Mouse (Mus musculus) layer of hippocampus, postnatal 36 days (tissue): ENCODE data around the gene Kcnip2. TPM values are rescaled to one million over a fixed set of nuclear protein-coding genes. Genes with fewer than 3 reads are reported as not detected.

Experiments used
- DNase-seq, 2 experiments: peaks; one replicate each; pipeline ENCODE4 v3.0.0; 2022
- total RNA-seq, 2 experiments: library from RNA; stranded (reverse); gene quantifications; 2 replicates each; pipeline ENCODE4 v1.2.3; 2021

The Kcnip2 gene
- total RNA-seq: 100 to 1,000 TPM; 228 to 229 TPM

DNA sequence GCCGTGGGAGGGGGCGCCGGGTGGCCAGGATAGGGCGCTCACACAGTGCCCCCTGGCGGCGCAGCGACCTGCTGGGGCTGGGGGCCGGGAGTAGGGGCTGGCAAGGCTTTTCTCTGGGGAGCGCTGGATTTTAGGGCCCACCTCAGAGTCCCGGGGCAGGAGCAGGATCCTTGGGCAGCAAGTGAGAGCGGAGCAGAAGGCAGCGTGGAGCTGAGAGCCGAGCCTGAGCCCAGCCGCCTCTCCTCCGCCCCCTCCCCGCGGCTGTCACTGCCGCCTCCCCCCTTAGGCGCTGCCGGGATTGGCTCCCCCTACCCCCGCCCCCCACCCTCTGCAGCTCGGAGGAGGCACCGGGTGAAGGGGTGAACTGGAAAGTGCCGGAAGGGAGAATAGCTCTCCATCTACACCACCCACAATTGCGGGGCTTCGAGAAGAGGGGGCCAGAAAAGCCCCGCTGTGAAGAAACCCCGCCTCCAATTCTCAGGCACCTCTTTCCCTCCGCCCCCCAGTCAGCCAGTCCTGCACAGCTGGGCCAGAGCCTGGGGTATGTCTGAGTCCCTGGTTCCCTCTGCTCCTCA lies at the start of gene Kcnip2:
TSS of gene Kcnip2 (minus strand) at position 231 of the 575 bp plus-strand sequence.
- DNase-seq: peak; percentile 60 to 63

DNA sequence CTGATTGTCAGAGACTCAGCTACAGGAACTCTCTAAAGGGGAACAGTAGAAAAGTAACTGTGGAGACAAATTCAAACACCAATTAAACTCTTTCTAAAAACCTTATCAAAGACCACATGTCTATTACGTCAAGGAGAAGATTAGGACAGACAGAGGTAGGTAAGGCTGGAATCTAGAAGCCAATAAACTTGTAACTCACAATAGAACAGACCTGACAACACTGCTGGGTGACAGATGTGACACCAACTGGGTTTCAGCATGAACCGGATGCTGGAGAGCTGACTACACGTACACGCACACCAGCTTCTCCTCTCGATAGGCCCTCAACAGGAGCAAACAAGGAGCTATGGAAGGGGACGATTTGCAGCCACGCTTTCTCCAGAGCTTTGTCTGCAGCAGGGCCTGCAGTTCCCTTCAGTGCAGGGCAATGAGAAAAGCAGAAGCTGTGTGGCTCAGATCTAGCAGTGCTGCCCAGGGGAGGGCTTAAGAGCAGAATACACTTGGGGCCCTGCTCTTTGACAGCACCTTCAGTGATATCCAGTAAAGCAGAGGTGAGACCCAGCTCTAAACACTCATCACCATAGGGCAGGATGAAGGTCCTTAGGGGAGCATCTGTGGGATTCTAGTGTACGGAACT lies 39.5 kb upstream of the Kcnip2 start:
- no peak for DNase-seq

DNA sequence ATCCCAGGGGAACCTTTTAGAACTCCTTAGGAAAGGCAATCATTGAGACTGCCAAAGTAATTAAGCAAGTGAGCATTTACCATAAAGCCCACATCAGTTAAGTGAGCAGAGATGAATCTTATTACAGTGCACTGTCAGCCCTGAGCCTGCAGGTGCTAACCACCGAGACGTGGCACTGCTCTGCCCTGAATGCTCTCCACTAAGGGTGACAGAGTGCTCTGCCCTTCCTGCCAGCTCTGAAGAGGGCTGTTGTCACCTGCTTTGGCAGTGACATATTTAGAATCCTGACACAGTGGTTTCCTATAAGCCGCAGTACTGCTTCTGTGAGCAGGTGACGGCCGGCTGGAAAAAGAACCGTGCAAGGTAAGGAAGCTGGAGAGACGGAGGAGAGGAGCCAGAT lies 38.7 kb upstream of the Kcnip2 start:
- DNase-seq: no peak

DNA sequence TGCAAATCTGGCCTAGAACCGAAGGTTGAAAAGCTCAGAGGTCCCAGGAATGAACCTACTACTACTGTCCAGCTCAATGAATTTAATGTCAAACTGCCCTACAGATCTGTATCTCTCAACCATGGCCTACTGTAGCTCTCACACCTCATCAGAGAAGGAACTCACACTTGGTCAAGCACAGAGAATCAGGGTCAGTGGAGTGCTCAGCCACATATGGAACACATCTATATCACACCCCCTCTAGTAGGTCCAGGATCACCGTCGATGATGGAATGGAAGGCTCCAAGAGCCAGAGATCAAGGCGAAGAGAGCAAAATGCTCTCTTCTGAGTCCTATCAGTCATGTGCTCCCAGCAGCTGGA lies 31.9 kb upstream of the Kcnip2 start:
- DNase-seq: no peak

DNA sequence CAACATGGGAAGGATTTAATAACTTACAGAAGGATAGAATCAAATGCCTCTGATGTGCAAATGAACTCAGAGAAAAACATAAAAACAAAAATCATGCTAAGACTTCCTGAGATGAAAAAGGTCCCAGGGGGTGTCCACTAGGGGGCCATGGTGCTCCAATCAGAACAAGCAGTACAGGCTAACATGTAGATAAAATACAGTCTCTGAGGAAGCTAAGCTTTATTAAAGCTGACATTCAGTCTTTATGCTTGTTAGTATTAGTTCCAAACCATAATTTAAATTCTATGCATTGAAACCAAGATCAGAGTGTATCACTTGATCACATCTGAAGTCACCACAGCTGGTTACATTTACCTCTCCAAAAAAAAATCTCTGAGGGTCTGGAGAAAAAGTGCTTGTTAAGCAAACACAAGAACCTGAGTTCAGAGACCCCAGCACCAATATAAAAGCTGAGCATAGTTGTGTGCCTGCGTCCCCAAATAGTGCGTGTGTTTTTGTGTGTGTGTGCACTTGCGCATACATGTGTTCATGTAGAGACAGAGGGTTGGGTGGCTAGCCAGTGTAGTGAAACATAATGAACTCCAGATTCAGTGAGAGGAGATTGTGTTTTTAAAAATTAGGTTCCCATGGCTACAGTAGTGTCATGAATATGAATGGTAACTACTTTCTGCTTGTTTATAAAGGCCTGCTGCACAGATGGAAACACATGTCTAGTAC lies 31.3 kb upstream of the Kcnip2 start:
- no peak for DNase-seq

DNA sequence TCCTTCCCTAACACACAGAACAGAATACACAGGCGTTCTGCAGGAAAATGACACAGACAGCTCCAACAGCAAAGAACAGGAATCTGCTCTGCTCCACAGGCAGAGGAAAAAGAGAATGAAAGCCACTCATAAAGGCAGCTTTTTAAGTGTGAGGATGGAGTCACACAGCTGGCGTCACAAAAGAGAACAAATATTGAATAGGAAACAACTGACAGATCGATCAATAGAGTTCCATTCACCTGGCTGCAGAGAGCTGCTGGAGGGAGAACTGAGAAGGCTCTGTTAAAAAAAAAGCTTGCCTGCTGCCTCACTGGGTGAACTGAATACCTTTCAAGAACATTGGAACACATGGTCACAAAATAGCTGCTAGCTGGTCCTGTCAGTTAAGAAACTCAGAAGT lies 28.3 kb upstream of the Kcnip2 start:
- no peak for DNase-seq

DNA sequence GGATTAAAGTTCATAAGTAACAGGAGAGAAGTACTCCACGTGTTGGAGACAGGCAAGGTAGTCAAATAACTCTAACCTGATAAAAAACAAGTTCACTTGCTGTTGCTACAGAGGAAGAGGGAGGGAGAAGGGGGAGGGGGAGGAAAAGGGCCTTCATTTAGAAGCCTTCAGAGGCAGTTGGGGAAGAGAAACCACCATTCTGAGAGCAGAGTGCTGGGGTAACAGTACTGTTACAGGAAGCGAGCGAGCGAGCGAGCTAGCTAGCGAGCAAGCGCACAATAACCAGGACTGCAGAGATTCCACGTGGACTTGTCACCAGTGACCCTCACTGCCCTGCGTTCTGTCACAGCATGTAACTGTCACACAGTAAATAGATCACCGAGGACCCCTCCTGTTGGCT lies 27.6 kb upstream of the Kcnip2 start:
- DNase-seq: no peak

DNA sequence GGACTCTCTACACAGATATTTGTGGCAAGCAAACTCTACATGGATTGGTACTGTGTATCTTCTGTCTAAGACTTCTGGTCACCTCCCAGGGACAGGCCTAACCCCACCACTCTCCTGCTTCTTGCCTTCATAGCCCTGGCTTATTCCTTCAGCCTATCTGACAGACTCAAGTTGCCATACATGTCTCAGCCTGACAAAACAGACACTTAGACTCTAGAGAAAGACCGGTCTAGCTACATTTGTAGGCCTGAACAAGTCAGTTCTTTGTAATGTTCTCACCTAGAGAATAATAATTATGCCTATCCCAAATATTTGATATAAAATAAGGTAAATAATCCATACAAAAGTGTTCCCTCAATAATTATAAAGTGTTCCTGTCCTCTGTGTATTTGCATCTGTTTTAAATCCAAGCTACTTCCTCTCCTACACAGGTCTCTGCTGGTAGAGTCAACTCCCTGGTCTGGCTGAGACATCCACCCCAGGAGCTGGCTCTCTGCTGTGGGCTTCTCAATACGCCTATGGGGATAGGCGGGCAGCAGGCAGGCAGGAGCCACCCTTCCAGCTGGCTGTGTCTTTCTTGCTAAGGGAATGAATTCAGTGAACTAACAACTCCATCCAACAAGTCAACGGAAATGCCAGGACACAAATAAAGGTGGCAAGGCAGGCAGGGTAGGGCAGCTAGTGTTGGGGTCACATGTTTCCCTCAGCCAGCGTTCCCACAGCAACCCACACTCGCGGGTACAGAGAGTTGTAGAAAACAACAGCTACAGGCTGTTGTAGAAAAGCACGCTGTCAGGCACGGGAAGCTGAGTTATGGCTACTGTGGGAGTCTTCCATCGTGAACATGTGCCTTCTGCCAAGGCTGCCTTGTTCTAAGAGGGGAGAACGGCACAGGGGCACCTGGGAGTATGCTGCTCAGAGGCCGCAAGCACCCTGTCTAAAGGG lies 21.5 kb upstream of the Kcnip2 start:
- peak in 1 of 2 experiments; percentile 46 for DNase-seq

DNA sequence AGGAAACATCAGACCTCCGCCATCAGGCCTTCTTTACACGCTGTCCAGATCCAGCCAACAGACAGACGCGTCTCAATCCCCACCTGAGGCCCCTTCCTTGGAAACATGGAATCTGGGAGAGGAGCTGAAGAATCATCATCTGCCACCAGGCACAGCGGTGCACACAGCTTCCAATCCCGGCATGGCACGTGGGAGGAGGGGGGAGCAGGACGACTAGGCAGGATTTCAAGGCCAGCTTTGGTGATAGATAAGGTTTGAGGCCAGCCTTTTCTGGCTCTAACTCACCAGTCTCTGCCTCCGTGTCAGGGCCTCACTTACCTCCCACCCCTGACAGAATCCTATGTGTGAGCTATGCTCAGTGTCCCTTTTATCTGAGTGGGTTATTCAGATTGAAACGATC lies 19.6 kb upstream of the Kcnip2 start:
- no peak for DNase-seq

DNA sequence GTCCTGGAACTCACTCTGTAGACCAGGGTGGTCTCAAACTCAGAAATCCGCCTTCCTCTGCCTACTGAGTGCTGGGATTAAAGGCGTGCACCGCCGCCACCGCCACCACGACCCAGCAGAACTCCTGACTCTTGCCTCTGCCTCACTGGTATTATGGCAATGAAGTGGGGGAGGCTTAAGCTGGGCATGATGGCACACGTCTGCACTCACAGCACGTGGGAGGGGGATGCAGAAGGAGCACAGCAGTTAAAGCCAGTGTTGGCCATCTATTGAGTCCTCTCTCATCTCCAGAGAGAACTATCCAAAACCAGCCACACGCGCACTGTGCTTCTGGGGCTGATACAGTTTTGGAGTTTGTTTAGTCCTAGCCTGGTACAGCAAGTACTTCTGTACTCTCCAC lies 17.8 kb upstream of the Kcnip2 start:
- no peak for DNase-seq

DNA sequence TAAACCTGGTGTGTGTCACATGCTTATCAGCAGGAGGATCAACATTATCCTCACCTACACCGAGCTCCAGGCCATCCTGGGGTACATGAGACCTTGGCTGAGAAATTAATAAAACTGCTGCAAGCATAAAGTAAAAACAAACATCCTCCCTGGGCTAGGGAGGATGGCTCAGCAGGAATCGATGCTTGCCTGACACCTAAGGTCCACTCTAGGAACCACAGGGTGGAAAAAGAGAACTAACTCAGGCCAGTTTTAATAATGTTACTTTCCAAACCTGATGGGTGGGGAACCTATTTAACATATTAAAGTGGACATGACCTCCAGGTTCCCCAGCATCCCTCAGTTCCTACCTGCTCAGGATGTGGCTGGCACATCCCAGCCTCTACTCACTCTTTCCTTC lies 14.8 kb upstream of the Kcnip2 start:
- DNase-seq: no peak

DNA sequence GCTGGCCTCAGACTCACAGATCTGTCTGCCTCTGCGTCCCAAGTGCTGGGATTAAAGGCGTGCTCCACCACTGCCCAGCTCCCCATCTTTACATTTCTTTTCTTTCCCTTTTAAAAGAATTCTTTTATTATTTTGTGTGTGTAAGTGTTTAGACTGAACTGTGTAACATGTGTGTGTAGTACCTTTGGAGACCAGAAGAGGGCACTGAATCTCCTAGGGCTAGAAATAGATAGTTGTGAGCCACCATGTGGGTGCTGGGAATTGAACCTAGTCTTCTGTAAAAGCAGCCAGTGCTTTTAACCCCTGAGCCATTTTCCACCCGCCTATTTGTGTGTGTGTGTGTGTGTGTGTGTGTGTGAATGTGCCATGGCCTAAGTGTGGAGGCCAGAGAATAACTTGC lies 11.9 kb upstream of the Kcnip2 start:
- DNase-seq: no peak

DNA sequence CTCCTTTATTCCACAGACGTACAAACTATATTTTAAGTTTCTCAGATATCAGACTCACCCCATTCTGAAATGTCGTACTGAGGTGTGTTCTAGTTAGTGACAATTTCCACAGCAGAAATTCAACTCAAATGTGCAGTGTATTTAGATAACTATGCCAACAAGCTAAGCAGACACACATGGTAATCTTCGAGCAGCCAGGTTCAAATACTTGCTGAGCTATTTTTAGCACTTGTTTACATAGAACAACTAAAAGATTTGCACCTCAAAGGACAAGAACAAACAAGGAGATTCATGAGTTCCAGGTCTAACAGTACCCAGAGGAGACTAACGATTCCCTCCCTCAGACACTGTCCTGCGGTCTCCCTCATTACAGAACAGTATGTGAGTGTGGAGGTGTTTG lies 11.3 kb upstream of the Kcnip2 start:
- DNase-seq: no peak

DNA sequence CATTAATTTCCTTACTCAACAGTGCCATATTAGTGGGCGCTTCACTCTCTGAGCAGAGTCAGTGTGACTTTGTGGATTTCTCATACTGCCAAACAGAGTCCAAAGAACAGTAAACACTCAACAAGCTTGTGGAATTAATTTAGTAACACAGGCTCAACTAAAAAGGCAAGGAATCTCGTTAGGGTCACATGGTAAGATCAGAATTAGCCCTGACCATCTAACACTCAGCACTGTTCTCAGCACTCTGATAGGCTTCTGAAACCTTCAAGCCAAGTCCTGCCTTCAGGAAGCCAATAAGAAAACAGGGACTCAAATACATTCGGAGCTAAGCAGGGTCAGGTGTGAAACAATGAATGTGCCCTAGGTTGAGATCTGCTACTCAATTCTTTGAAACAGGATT lies 10.3 kb upstream of the Kcnip2 start:
- no peak for DNase-seq

DNA sequence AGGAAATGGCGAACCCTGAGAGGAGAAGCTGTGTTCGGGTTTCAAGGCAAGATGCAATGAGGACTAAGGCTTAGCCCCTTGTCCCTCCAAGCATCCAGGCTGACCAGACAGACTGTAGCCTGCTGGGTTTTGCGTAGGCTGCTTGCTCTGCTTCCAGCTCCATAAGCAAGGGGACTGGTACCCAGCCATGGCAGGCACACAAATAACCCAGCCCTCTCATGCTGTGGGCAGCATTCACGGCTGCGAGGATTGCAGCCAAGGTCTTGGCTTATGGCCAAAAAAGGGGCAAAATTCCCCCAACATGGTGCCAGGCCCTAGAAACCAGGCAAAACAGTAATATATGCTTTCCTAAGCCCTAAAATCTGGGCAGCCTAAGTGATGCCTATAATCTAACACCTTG lies 6.0 kb upstream of the Kcnip2 start:
- DNase-seq: no peak

DNA sequence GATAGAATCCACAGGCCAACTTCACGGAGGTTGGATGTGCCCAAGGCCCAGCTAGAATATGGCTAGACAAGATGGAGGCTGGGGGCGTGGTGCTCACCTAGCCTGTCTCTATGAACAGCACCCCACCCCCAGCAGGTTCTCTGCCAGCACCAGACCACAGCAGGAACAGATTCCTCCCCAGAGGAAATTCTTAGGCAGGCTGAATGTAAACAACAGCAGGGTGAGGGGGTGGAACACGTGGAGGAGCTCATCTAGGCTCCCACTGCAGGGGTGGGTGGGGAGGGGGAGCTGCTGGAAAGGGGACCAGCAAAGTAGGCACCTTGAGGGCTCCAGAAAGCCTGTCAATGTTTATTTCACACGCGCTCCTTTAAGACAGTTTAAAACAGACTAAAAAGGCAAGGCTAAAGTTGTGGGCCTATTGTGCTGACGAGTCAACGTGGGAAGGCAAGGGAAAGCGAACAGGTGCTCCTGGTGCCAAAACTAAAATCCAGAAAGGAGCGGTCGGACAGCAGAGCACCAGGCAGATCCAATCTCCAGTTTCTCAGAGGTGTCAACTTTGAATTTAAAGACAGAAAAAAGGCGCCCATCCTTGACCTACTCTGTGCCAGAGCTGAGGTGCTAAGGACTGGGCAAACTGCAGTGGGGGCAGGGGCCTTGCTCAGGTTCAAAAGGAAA lies 2.1 kb upstream of the Kcnip2 start:
- DNase-seq: peak in 1 of 2 experiments; percentile 34

DNA sequence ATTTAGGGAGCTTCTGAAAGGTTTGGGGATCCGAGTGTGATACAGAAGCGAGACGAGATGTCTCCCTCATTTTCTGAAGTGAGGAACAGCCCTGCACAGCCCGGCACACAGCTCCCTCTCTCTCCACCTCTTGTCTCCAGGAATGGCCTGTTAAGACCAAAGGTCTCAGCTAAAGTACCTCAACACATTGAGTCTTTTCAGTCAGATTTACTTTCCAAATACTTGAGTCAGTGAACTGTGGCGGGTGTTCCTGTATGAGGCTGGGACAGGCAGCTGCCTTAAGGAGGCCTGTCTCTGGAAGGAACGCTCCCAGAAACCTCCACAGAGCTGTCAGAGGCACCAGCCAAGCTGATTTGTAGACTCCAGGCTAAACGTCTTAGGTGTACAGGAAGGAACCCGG lies 866 bp upstream of the Kcnip2 start:
- DNase-seq: no peak

DNA sequence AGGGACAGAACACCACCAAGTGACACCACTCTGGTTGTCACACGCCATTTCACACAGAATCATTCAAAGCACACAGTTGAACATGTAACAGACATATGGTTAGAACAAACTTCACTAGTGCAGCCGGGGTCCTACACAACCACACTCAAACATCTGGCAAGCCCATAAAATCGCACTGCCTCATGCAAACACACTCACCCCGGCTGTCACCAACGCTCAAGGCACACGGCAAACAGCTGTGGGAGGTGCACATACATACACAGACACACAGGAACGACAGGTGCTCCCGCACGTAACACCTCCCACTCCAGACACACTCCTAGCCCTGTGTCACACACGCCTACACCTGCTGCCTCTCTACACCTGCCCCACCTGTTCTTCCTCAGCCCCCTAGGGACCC lies 691 bp downstream of the Kcnip2 start:
- no peak for DNase-seq

DNA sequence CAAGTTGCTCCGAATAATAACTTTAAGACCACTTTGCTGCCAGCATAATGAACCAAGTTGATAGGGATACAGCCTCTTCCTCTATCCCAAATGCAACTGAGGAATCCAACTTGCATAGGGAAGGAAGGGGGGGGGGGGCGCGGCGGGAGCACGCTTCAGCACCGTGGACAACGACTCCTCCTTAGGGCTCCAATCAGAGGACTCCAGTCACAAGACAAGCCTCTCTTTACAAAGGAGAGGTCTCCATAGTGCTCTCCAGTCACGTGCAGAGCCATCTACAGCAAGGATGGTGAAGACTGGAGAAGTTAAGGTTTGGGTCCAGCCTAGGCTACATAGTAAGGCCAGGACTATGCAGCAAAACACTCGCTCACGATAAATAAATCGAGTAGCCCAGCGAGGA lies 2.1 kb downstream of the Kcnip2 start:
- no peak for DNase-seq

DNA sequence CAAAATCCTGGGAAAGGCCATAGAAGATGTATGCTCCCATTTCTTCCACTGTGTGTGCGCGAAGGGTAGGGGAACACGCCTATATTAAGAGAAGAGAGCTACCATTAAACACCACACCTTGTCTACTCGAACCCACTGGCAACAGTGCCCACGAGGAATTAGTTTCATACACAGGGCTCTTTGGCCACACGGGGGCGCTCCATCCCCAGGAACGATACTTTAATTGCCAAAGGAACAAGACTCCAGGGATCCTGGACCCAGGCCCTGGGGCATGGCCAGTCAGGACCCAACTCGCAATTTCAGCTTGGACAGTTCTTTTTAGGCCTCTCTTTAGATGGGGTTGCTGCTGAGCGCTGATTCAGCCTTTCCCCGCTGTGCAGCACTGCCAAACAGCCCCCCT lies 2.6 kb downstream of the Kcnip2 start:
- peak; percentile 84 to 89 for DNase-seq

DNA sequence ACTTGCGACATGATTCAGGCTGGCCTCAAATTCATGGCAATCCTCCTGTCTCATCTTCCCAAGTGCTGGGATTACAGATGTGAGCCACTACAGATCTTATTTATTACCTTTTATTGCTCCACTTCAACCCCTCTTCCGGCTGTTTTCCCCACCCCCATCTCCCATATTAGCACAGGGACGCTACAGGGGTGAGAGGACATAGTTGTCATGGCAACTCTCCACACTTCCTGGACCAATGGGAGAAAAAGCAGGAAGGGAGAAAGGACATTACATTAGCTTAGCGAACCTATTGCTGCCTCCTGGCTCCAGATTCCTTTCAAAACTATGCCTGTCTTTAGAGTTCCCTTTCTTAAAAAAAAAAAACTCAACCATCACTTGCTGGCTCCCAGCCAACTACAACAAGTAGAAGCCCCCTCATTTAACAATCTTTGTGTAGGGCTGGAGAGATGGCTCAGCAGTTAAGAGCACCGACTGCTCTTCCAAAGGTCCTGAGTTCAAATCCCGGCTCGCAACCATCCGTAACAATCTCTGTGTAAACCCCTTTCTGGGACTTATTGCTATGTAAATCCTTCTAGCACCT lies 3.1 kb downstream of the Kcnip2 start:
- DNase-seq: no peak

DNA sequence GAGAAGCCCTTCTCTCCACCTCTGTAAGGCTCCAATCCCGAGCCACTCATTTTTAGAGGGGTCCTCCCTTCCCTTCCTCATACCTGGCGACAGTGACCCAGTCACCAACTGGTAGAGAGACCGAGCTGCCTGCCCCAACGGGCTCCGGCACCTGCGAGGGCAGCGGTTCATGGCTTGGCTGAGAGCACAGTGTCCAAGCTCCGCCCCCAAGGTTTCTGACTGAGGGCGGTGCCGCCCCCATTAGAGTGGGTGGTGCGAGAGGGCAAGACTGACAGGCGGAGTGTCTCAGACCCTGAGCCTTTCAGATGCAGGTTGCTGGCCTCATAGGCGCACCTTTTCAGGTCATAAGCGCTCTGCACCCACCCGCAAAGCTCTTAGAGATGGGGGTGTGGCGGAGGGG lies 3.7 kb downstream of the Kcnip2 start:
- no peak for DNase-seq
